Mouse (Mus musculus) liver, embryonic 16.5 days (tissue): ENCODE measurements around the gene Ccdc115. TPM values are rescaled to one million over a fixed set of nuclear protein-coding genes. Genes with fewer than 3 reads are reported as not detected.
"Not testable (repeated sequence)": the region's sequence is repeated elsewhere in the genome, so short reads cannot be mapped to it uniquely, and the experiment has no call there.

Source experiments
- ATAC-seq: fragments of 200-750 bp; cut with Nextera tagmentation; 2 replicates; pipeline ENCODE4 v1.8.0; 2017; ENCODE audit warnings: low read depth, mild to moderate bottlenecking, moderate number of reproducible peaks, moderate library complexity
- H3K27ac ChIP-seq: fragments of 300-500 bp; sonication (generic); 2 replicates; pipeline ENCODE4 v1.5.1; 2014; ENCODE audit warnings: mild to moderate bottlenecking, low read length
- H3K27me3 ChIP-seq: fragments of 300-500 bp; sonication (generic); 2 replicates; pipeline ENCODE4 v1.6.1; 2014; ENCODE audit warnings: low read depth, low read length, mixed read lengths; ENCODE audit not compliant: control insufficient read depth, insufficient read depth
- H3K36me3 ChIP-seq: fragments of 300-500 bp; sonication (generic); 2 replicates; pipeline ENCODE4 v1.6.1; 2014; ENCODE audit warnings: mild to moderate bottlenecking; ENCODE audit not compliant: control insufficient read depth, insufficient read depth
- H3K4me1 ChIP-seq: fragments of 300-500 bp; sonication (generic); 2 replicates; pipeline ENCODE4 v1.6.1; 2014; ENCODE audit warnings: low read depth, low read length, mixed read lengths; ENCODE audit not compliant: control insufficient read depth
- H3K4me2 ChIP-seq: fragments of 300-500 bp; sonication (generic); 2 replicates; pipeline ENCODE4 v1.6.1; 2014; ENCODE audit warnings: low read depth, low read length, mixed read lengths
- H3K4me3 ChIP-seq: fragments of 300-500 bp; sonication (generic); 2 replicates; pipeline ENCODE4 v1.5.1; 2014; ENCODE audit warnings: low read depth, mild to moderate bottlenecking, low read length
- H3K9ac ChIP-seq: fragments of 300-500 bp; sonication (generic); 2 replicates; pipeline ENCODE4 v1.6.1; 2014; ENCODE audit warnings: low read depth, low read length
- H3K9me3 ChIP-seq: fragments of 300-500 bp; sonication (generic); replicated peaks from 2 replicates; pipeline ENCODE4 v1.6.1; 2016; ENCODE audit warnings: low read length; ENCODE audit not compliant: control insufficient read depth
- WGBS: fragments of 180-500 bp; shearing (Covaris S2); extraction: QIAGEN DNeasy Blood & Tissue Kit; methylation state at CpG from one replicate; pipeline ENCODE4 v1.1.7; 2014; ENCODE audit not compliant: insufficient replicate concordance; 5-methylcytosine and 5-hydroxymethylcytosine counted together
- polyA plus RNA-seq: library from polyadenylated mRNA; unstranded; fragments of >200 nt; fragmentation: Nextera tagmentation; extraction: Ambion mirVana; gene quantifications from 2 replicates; pipeline ENCODE4 v1.2.1, GENCODE M21; 2015

Gene Ccdc115
- polyA plus RNA-seq, 1 experiment from 2014 or later, result 20.8 TPM

GRCm38 (mm10) chr1:34459284-34460060, 20.0 kb upstream of the Ccdc115 start, which contains the start of gene Ptpn18:
Ptpn18 (plus strand) TSS chr1:34459762.
- under 1% methylated on average over 48 of the region's 48 CpGs for whole genome bisulfite sequencing
- Histone ChIP-seq H3K4me3 (peak within 1 kb of the TSS; percentile 69), H3K27ac (peak within 1 kb of the TSS; percentile 34; the same call in 1 of the 2 replicates), H3K36me3 (no peaks in the 10 kb centered on the region), H3K4me1 (peaks cover 11% of the 10 kb centered on the region), H3K9ac (peak within 1 kb of the TSS; percentile 55), H3K4me2 (peak within 1 kb of the TSS; percentile 78), H3K9me3 (no peaks in the 10 kb centered on the region), H3K27me3 (peaks cover 11% of the 10 kb centered on the region)
- ATAC-seq, result peak; percentile 87

GRCm38 (mm10) chr1:34458431-34458830, 19.0 kb upstream of the Ccdc115 start:
- H3K9me3 ChIP-seq, result no peaks in the 10 kb centered on the region
- 25% methylated on average over 8 of the region's 8 CpGs for WGBS
- no peaks in the 10 kb centered on the region for H3K36me3 ChIP-seq
- peaks cover 11% of the 10 kb centered on the region for H3K4me1 ChIP-seq
- H3K4me3 ChIP-seq, result no peak overlapping the region
- ATAC-seq, result no peak
- peaks cover 11% of the 10 kb centered on the region for H3K27me3 ChIP-seq
- H3K9ac ChIP-seq, result no peak overlapping the region
- H3K4me2 ChIP-seq, result no peak overlapping the region
- no peak overlapping the region for H3K27ac ChIP-seq

- Histone ChIP-seq H3K27me3 (no peaks in the 10 kb centered on the region), H3K4me2 (no peak overlapping the region), H3K9me3 (no peaks in the 10 kb centered on the region), H3K27ac (no peak overlapping the region), H3K36me3 (peaks cover 25% of the 10 kb centered on the region), H3K9ac (no peak overlapping the region), H3K4me3 (no peak overlapping the region), H3K4me1 (peaks cover 13% of the 10 kb centered on the region)
- 72% methylated on average over 6 of the region's 6 CpGs for WGBS
- no peak for ATAC-seq
Measured at GRCm38 (mm10) chr1:34443124-34443523, 3.7 kb upstream of the Ccdc115 start.

GRCm38 (mm10) chr1:34439961-34440630, 624 bp upstream of the Ccdc115 start:
- peak overlapping the region; percentile 73 for H3K4me3 ChIP-seq
- no peaks in the 10 kb centered on the region for H3K9me3 ChIP-seq
- peaks cover 24% of the 10 kb centered on the region for H3K36me3 ChIP-seq
- H3K4me2 ChIP-seq, result peak overlapping the region; percentile 73
- 0 out of 2 replicates have a peak, but pooled peaks have one; percentile 8 for ATAC-seq
- 3% methylated on average over 31 of the region's 31 CpGs for WGBS
- H3K27ac ChIP-seq, result peak overlapping the region; percentile 59
- H3K4me1 ChIP-seq, result peaks cover 21% of the 10 kb centered on the region
- H3K27me3 ChIP-seq, result no peaks in the 10 kb centered on the region
- H3K9ac ChIP-seq, result peak overlapping the region; percentile 65

- Histone ChIP-seq H3K9ac (peak overlapping the region; percentile 60), H3K4me2 (peak overlapping the region; percentile 76), H3K27me3 (no peaks in the 10 kb centered on the region), H3K27ac (no peak overlapping the region), H3K4me1 (peaks cover 27% of the 10 kb centered on the region), H3K9me3 (no peaks in the 10 kb centered on the region), H3K36me3 (peaks cover 9% of the 10 kb centered on the region), H3K4me3 (peak overlapping the region; percentile 73)
- ATAC-seq, result no peak
- WGBS, result 31% methylated on average over 14 of the region's 20 CpGs
Measured at GRCm38 (mm10) chr1:34438381-34439051, 956 bp downstream of the Ccdc115 start.

GRCm38 (mm10) chr1:34437366-34437765, 2.1 kb downstream of the Ccdc115 start:
- ATAC-seq, H3K27me3 ChIP-seq, H3K4me2 ChIP-seq, H3K36me3 ChIP-seq, H3K9me3 ChIP-seq, H3K4me3 ChIP-seq, H3K27ac ChIP-seq, H3K9ac ChIP-seq: not testable (repeated sequence)
- peaks cover 28% of the 10 kb centered on the region for H3K4me1 ChIP-seq
- WGBS, result 87% methylated on average over 8 of the region's 8 CpGs

- Histone ChIP-seq H3K4me1 (peaks cover 28% of the 10 kb centered on the region), H3K4me2 (no peak overlapping the region), H3K4me3 (no peak overlapping the region), H3K9ac (no peak overlapping the region), H3K36me3 (0 out of 2 replicates have a peak, but pooled peaks cover 2% of the 10 kb centered on the region), H3K9me3 (no peaks in the 10 kb centered on the region; the same call in 1 of the 2 replicates), H3K27me3 (no peaks in the 10 kb centered on the region), H3K27ac (no peak overlapping the region)
- ATAC-seq, result no peak
- WGBS, result 75% methylated on average over 3 of the region's 3 CpGs
Measured at GRCm38 (mm10) chr1:34436374-34436773, 3.1 kb downstream of the Ccdc115 start.

- H3K4me1 ChIP-seq, result peaks cover 24% of the 10 kb centered on the region
- peak overlapping the region; percentile 85 for H3K4me2 ChIP-seq
- H3K36me3 ChIP-seq, result 0 out of 2 replicates have a peak, but pooled peaks cover 4% of the 10 kb centered on the region
- H3K27me3 ChIP-seq, result no peaks in the 10 kb centered on the region
- ATAC-seq, result no peak
- WGBS, result 32% methylated on average over 8 of the region's 8 CpGs
- peak overlapping the region; percentile 62 for H3K9ac ChIP-seq
- peaks cover 5% of the 10 kb centered on the region; the same call in 1 of the 2 replicates for H3K9me3 ChIP-seq
- peak overlapping the region; percentile 79 for H3K4me3 ChIP-seq
- peak overlapping the region; percentile 48; the same call in 1 of the 2 replicates for H3K27ac ChIP-seq
Measured at GRCm38 (mm10) chr1:34435371-34436120, 3.9 kb downstream of the Ccdc115 start.
